Mouse (Mus musculus): ENCODE data around the gene Mesp1.

The Mesp1 gene

DNA sequence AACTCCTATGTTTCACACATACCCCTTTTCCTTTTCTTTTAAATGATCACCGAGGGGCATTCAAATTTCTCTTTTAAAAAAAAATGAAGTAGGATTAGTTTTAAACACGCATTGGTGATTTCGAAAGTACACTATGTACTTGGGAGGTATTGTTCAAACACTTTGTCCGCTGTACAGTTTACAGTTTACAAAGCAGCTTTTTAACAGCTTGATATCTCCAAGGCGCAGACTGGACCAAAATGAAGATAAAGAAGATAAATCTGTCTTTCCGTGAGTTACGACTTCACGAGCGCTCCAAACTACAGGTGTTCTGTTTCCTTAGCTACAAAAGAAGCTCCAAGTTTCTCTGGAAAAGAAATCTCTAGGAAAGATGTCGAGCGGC is 51.3 kb downstream of the Mesp1 start:
- DNase-seq (ENCODE audit: low read depth, low spot score) = no peak
